Mouse (Mus musculus) cerebellum, postnatal 14 days (tissue): ENCODE results near the gene Ralgps2.

ENCODE experiments used
- DNase-seq, 2 experiments: peaks; one replicate each; pipeline ENCODE4 v3.0.0; 2021; ENCODE audit warnings: mixed read lengths in 2 of 2

The Ralgps2 gene

GRCm38 (mm10) chr1:156808332-156808731, 131.1 kb downstream of the Ralgps2 start:
- no peak for DNase-seq

DNA sequence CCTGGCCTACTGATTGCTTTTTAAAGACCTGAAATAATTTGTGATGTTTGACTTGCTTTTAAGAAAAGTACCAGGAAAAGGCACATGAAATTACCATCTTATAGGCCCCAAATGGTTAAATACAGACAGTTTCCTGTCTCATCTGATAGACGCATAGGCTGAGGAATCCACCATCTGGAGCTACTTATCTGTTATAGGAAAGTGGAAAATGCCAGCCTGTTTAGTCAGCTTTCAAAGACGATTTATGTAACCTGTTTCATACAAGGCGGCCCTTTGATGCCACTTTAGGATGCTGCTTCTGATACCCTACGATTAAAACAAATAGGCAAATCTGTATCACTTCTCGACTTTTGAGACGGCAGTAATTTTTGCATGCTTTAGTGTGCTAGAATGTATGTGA, 138.2 kb downstream of the Ralgps2 start:
- no peak for DNase-seq

GRCm38 (mm10) chr1:156796251-156796650, 143.2 kb downstream of the Ralgps2 start:
- no peak for DNase-seq

DNA sequence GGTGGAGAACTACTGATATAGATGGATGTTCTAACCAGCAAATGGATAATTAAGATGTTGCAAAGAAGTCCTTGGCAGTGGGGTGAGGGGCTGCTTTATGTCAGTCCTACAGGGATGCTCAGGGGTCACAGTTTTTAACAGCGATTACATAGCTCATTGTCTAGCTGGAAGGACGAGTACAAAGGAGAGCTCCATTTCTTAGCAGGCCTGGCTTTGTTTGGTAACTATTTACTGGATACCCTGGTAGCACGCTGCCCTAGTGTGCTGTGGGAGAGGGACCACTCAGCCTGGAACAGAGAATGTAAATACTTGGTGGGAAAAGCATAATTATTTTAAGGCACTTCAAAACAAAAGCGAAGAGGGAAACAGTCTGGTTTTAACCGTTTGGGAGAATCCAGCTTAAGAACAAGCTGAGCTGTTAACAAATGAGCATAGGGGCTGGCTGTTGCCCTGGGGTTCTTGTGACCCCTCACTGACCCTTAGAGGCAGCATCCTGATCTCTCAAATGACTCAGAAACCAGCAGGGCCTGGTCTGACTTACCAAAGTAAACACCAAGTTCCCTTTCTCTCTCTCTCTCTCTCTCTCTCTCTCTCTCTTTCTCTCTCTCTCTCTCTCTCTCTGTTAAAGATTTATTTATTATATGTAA, 149.5 kb downstream of the Ralgps2 start:
- DNase-seq, result no peak

DNA sequence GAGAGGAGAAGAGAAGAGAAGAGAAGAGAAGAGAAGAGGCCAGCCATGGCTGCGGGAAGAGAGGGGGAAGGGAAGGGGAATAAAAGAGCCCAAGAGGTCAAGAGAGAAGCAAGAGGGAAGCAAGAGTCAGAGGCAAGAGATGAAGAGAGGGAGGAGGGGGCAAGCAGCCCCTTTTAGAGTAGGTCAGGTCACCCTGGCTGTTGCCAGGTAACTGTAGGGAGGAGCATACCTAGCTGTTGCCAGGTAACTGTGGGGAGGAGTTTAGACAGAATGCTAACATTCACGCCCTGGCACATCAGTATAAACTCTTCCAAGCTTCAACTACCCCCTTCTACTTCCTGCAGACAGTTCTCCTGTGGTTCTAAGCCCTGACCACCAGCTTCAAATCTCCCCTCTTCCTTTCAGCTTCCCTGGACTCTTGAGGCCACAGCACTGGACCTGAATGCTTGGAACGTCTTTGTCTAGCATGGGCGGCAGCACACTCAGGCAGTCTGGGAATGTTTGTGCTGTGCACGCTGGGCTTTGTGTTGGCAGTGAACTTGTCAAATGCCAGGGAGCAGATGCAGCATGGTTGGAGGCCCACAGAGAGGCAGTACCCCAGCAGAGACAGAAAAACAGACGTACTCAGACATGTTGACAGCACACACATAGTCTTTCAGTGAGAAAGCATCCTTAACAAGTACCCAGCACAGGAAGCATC, 152.1 kb downstream of the Ralgps2 start:
- no peak for DNase-seq

GRCm38 (mm10) chr1:156786074-156786473, 153.4 kb downstream of the Ralgps2 start:
- DNase-seq, result no peak

DNA sequence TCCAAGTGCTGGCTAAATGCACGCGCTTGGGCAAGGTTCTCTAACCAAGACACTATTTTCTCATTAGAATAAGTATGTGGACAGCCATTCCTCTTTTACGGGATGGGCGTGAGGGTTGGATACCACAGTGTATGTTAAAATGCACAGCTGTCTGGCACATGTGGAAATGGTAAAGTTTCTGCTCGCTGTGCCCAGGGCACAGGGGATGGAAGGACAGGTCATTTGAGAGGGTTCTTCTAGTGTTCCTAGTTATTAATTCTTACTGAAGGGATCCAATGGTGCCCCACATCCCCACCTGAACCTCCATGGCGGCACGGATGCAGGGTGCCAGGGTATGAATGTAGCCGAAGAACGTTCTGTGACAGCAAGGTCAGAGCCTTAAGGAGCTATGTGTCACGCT, 154.5 kb downstream of the Ralgps2 start:
- DNase-seq, result no peak

- DNase-seq, result no peak
Measured at GRCm38 (mm10) chr1:156784116-156784515, 155.3 kb downstream of the Ralgps2 start.

DNA sequence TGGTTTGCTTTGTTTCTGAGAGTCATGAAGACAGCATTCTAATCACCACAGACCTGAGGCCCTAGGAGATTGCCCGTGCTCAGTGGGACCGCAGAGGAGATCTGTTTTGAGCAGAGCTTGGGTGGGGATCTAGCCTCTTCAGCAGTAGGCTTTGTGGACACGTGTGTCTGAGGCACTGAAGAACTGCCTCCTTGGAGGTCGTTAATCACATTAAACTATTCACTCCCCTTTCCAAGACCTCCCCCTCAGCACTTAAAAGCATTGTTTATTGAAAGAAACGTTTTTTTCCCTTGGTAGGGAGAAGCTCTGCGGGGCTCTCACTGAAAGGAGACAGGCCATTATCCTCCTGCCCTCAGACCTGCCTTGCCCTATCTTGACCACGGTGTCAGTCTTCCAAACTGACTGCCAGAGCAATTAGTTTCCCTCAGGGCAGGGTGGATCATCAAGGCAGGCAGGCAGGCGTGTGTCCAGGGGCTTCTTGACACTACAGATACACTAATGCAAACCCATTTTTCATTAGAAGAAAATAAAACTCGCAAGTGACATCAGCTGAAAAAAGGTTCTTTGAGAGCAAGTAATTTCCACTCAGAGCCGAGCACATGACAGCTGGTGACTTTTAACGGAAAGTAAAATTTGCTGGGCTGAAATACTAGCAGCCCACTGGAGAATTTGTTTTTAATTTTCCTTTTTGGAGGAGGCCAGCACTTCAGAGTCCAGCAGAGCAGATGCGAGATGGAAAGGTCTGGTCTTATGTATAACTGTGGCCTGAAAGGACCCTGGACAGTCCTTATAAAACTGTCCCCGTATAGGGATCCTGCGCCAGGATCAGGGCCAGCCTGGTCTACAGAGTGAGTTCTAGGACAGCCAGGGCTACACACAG, 157.2 kb downstream of the Ralgps2 start:
- no peak for DNase-seq

DNA sequence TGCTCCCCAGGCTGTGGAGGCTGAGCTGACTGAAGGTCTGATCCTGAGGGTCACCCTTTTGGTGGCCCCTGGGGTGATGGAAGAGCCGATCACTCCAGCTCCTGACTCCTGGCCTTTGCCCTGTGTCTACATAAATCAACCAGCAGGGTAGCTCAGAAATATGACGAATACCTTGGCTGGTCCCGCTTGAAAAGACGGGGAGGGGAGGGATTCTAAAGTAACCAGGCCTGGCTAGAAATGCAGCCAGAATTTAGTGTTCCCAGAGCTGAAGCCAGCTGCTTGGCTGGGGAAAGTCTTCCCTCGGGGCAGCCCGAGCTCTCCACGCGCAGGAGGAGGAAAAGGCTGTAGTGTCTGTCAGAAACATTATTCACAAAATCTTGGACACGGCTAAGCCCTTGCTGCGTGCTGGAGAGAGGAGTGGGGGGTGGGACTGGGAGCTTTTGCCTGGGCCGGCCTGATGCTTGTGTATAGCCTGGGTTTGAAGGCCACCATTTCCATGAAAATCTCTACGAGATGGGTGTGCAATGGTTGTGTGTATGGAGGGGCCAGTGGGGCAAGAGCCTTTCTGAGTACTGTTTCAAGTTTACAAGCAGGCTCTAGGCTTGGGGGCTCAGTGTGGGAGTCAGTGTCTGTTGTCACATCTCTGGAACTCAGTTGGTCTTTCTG, 158.2 kb downstream of the Ralgps2 start:
- DNase-seq, result peak; percentile 40 to 44

- peak; percentile 19 to 36 for DNase-seq
Measured at GRCm38 (mm10) chr1:156780234-156781005, 159.0 kb downstream of the Ralgps2 start.

DNA sequence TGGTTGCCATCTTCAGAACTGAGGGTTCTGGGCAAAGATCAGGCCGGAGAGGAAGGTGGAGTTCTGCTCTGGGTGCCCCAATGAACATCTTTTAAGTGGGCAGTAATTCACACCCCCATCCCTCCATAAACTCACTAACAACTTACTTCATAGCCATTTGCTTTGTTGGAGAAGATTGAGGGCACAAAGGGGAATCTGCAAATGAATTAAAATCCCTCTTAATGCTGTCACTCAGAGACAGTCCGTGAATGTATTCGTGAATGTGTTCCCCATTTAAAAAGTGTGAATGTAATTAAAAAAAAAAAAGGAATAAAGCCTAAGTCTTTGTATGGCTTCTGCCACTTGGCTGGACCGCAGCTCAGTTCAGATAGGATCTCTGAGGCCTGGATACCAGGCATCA, 159.8 kb downstream of the Ralgps2 start:
- DNase-seq, result no peak

GRCm38 (mm10) chr1:156778977-156779376, 160.4 kb downstream of the Ralgps2 start:
- no peak for DNase-seq

GRCm38 (mm10) chr1:156777896-156778295, 161.5 kb downstream of the Ralgps2 start:
- DNase-seq, result no peak

DNA sequence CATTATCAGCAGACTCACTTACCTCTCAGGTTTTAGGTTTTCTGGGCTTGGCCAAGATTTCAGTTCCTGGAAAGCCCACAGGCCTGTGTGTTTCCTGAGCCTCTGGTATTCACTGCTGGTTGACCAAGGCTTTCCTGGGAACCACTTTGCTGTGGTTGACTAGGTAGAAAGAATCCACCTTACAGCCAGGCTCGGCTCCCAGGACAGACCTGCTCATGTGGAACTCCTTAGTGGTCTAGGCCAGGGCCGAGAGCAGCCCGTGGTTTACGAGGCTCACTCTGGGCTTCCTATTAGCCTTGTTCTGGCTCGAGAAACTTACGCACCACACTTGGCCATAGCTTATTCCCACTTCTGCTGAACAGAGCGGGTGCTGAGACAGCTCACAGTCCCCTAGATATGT, 163.4 kb downstream of the Ralgps2 start:
- no peak for DNase-seq

DNA sequence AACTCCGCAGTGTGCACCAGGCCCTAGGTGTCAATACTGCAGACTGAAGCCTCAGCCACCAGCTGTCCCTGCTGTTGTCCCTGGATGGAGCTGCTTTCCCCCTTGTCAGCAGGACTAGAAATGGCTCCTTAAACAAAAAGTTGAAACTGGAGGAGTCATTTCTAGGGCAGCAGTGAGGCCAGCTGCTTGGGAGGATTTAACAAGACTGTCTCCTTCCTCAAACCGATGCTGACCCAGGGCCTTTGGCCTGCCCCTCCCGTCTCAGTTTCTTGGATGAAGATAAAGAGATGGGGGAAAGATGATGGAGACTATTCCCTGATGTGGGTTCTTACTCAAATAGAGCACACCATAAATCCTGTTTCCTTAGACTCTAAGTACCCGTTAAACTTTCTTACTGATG, 164.2 kb downstream of the Ralgps2 start:
- no peak for DNase-seq

DNA sequence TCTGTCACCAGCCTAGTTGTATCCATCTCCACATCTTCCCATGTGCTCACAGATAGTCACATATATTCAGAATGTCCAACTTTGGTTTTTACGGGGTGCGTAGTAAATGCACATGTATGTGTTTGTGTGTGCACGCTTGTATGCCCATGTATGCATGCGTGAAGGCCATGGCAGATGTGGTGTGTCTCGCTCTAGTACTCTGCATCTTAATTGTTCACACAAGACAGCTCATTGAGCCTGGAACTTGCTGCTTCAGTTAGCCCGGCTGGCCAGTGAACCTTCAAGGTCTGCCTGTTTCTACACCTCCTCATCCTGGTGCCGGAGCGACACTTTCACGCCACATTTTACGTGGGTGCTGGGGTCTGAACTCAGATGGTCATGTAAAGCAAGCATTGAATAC, 168.6 kb downstream of the Ralgps2 start:
- DNase-seq, result no peak

DNA sequence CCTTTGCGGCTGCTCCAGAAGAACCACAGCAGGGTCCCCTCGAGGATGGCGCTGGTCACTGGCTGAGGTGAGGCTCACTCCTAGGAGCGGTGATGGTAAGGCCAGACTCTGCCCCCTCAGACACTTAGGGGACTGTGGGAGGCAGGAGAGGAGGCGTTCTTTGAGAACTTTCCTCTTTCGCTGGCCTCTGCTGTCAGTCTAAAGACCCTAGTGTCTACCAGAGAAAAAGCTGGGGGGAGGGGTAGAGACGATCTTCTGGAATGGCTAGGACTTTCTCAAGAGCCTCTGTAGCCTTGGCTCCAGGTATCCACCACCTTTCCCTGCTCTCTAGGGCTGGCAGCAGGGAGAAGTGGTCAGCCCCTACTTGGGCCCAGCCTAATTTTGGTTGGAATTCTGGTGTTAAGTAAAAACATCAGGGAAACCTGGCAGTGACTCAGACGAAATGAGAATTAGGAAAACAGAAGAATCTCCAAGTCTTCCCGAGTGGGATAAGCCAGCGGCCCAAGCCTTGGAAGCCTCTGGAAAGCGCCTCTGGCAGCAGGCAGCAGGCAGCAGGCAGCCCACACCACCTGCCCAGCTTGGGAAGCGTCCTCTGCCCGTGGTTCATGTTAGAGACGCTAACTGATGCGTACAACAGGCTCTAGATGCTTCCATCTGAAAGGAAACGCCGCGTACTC, 169.7 kb downstream of the Ralgps2 start:
- no peak for DNase-seq

GRCm38 (mm10) chr1:156769163-156769562, 170.3 kb downstream of the Ralgps2 start:
- DNase-seq, result no peak

GRCm38 (mm10) chr1:156765311-156765710, 174.1 kb downstream of the Ralgps2 start:
- DNase-seq, result no peak

DNA sequence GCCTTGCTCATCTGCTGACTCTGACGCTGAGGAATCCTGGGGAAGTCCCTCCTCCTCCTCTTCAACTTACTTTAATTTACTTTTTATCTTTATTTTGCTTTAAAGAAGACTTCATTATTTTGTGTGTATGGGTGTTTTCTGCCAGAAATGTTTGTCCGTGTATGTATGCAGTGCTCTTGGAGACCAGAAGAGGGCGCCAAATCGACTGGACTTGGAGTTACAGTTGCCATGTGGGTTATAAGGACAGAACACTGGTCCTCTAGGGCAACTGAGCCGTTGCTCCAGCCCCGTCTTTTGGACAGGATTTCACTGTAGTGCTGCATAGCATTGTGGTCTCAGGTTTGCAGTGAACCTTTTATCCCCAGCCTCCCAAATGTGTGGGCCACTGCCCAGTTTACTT, 174.8 kb downstream of the Ralgps2 start:
- no peak for DNase-seq

GRCm38 (mm10) chr1:156763280-156763679, 176.1 kb downstream of the Ralgps2 start:
- no peak for DNase-seq
